Mouse (Mus musculus) R1 (cell line): ENCODE results near the gene Eln.

ENCODE experiments used
- DNase-seq: peaks from one replicate; pipeline ENCODE4 v3.0.0-alpha.2; 2018; ENCODE audit warnings: low read depth, low spot score

Eln gene

GRCm38 (mm10) chr5:134746890-134747511 is at the start of gene Eln:
Gene Eln (minus strand): TSS chr5:134747323.
- DNase-seq, result no peak

DNA sequence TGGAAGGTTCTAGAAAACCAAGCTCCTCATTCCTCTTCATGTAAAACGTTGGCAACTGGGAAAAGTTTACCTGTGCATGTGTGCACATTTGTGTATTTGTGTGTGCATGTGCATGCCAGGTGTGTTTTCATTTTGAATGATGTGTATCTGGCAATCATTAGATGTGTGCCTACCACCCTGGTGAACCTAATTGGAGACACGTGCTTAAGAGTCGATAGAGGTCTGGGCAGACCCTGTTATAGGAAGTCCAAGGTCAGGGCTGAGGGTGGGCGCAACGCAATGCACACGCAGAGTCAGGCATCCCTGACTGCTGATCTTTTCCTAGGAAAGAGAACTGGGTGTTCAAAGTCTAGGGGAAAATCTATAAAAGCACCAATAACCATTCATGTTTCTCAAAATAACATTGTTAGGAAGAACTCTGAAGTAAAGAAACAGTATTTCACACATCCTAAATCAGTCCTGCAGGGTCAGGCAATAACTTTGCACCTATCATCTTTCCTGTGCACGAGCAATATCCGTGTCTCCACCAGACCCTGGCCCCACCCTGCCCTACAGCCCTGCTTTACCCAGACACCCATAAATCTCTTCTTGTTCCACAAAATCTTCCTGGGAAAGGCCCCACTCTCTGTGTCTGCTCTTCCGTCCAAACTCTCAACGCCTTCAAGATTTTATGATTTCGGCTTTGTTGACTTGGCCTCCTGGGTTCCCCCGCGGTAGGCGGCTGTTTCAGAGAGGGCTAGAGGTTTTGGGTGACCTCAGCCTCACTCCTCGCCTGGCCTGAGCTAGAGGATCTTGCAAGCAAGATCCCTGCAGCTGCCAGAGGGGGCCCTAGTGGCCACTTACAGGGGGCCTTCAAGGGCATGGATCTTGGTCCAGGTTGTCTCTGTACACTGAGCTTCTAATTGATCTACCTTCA is 43.2 kb upstream of the Eln start:
- DNase-seq, result no peak

DNA sequence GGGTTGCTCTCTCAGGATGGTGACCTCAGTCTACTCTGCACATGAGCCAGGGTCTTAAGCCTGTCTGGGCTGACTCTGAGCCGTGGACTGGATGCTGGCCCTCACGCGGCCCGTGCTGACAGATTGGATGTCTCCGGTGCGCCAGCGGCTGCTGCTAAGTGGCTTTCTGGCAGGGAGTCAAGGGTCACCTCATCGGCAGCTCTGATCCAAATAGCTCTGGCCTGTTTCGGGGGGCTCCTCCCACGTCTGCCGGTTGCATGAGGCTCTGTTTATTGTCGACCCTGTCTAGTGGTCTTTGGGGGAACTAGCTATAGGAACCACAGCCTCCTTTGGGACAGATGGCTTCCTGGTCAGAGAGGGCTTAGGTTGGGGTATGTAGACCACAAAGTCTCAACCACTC is 41.1 kb upstream of the Eln start:
- no peak for DNase-seq

- peak; percentile 49 for DNase-seq
Observed at GRCm38 (mm10) chr5:134785691-134786371, 38.7 kb upstream of the Eln start.

- peak; percentile 76 for DNase-seq
Observed at GRCm38 (mm10) chr5:134783794-134784193, 36.7 kb upstream of the Eln start.

DNA sequence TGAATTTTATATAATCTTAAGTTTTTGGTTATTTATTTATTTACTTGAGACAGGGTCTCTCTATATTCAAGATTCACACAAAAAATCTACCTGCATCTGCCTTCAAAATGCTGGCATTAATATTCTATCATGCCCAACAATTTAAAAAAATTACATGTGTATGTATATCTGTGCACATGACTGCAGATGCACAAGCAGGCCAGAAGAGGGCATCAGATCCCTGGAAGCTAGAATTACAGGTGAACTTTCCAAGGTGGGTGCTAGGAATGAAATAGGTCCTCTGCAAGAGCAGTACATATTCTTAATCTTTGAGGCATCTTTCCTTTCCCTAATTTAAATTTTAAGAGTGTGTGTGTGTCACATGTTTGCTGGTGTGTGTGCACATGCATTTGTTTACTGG is 33.8 kb upstream of the Eln start:
- peak; percentile 38 for DNase-seq

DNA sequence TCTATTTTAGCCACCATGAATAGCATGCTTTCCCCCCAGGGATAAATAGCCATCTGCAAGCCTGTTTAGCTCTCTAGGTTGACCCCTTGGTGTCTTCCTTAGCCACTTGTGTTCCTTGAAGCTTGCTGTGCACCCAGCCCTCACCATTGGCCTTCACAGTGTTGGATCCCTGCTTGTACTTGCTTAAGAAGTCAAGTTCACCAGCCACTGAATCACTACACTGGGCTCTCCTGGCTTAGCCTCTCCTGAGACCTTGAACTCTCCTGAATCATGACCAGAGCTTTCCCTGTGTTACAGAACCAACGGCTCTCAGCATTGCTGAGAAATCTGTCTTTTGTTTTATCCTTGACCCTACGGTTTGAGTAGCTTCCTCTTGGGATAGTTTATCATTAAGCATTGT is 33.0 kb upstream of the Eln start:
- no peak for DNase-seq

- no peak for DNase-seq
Observed at GRCm38 (mm10) chr5:134776551-134776950, 29.4 kb upstream of the Eln start.

DNA sequence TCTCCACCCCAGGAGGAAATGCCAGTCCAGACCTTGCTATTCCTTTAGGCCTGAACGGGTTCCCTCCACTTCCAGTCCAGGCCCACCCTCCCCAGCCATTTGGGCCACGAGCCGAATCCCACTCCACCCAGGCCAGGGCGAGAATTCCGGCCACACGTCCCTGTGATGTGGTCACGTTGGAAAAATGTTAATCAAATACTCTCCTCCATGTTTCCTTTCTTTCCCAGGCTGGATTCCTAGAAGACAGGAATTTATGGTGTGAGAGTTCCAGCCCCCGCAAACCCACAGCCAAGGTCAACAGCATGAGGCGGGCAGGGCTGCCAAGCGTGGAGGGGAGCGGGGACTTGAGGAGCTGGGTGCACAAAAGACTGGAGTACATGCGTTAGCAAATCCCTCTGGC is 25.4 kb upstream of the Eln start:
- DNase-seq, result no peak

GRCm38 (mm10) chr5:134771750-134772149 is 24.6 kb upstream of the Eln start:
- no peak for DNase-seq

DNA sequence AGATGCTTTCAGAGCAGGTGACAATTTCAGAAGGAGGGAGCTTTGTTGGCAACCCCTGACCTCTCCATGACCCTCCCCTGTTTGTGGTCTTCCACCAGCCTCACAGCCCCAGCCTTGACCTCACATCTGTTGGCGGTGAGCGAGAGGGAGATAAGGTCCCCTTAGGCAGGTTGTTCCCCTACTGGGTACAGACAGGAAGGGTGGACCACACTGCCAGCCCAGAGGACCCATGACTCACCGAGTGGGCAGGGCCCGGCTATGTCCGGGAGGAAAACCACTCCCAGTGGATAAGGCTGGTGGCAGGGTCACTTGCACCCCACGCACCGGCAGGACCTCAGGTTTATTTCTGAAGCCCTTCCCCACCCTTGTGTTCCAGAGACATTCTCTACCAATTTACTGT is 22.1 kb upstream of the Eln start:
- no peak for DNase-seq

- DNase-seq, result peak; percentile 35
Observed at GRCm38 (mm10) chr5:134765441-134765840, 18.3 kb upstream of the Eln start.

DNA sequence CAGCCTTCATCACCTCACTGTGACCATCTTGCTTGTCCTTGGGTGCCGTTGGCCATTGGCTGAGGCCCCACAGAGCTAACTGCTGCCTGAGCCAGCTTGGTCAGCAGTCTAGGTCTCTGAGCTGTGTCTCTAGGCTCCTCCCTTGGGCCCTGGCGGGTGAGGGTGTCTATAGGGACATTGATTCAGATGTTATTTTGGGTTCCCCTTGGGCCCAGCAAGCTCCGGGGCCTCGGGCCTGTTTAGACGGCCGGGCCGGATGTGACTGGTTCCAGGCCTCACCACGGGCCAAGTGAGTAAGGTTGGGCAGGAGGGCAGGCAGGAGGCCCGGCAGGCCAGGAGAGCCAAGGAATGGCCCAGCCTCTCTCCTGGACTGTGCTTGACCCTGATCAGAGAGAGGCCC is 16.2 kb upstream of the Eln start:
- no peak for DNase-seq

DNA sequence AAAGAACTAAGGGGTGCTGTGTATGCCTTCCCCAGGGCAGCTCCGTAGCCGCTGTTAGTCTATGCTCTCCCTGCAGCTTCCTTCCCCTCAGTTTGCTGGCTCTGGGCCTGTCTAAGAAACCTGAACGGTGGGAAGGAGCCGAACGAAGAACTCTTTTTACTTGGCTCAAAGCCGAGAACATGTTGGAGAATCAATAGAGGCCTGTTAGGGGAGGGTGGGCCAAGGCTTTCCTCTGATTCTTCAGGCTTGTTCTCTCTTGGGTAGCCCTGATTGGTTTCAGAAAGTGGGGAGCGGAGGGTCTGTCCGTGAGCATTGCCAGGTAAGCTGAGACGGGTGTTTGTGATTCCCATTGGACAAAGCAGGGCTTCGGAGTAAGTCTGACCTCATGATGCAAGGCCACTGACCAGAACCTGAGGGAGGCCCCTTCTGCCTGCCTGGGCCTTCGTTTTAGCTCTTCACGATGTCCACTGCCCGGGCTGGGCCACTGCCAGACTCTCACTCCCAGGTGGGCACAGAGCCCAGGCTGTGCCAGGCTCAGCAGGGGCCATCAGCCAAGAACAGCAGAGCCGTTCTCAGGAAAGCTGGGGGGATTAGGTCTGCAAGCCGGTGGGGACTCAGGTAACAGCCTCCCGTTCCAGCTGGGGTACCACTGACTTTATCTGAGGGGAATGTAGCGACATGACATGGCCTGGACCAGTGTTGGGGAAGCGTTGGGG is 14.4 kb upstream of the Eln start:
- DNase-seq, result no peak

- DNase-seq, result no peak
Observed at GRCm38 (mm10) chr5:134756031-134756430, 8.9 kb upstream of the Eln start.

DNA sequence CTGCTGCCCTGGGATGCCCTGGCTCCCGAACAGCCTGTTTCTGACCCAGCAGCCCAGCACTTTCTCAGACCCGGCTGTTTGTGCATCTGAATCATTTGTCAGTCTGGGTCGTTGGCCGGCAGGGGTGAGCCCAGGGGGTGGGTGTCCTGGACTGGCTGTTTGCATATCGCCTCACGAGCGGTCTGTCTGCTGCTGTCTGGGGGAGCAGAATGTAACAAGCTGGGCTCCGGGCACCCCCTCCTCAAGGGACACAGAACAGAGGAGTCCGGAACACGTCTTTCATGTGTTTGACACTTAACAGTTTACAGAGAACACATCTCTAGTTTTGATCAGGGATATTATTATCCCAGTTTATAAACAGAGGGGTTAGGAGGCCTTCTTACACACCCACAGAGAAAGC is 7.0 kb upstream of the Eln start:
- DNase-seq, result no peak

- no peak for DNase-seq
Observed at GRCm38 (mm10) chr5:134750469-134750868, 3.3 kb upstream of the Eln start.

- DNase-seq, result peak; percentile 69
Observed at GRCm38 (mm10) chr5:134747947-134748618, 960 bp upstream of the Eln start.

GRCm38 (mm10) chr5:134747512-134747893 is 380 bp upstream of the Eln start:
- no peak for DNase-seq

DNA sequence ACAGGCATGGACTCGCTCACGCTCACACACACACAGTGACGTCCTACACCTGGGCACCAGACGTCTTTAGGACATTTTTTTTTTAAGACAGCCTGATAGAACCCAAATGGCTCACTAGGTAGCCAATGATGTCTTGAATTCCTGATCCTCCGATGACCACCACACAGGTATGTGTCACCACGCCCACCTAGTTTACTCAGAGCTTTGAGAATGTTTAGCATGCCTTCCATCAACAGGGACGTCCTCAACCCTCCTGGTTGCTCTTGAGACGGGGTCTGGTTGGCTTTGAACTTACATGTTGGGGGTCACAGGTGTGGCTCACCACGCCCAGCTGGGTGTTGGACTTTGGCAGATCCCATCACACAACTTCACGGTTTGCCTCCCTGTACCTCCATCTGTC is 922 bp downstream of the Eln start:
- DNase-seq, result no peak

DNA sequence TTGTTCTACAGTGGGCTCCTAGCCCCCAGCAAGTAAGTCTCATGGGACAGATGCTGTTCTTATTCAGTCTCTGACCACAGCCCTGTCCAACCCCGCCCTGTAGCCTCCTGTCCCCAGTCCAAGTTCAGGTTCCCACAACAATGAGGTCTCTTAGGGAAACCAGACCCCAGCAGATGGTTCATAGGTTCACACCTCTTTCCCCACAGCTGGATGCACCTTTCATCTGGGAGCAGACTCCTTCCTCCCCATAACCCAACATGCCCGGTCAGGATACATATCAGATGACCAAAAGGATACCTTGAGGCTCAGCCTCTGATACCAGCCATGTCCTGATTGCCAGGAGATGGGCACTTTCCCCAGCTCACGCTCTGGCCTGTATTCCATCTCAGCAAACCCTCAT is 1.3 kb downstream of the Eln start:
- no peak for DNase-seq
